Mouse (Mus musculus): ENCODE measurements around the gene Atp5mpl. TPM values are rescaled to one million over a fixed set of nuclear protein-coding genes. Genes with fewer than 3 reads are reported as not detected.
A peak's percentile ranks its signal among the peaks of the same experiment; 100 is the strongest.
"Not testable (repeated sequence)": the region's sequence is repeated elsewhere in the genome, so short reads cannot be mapped to it uniquely, and the experiment has no call there.

The Atp5mpl gene
- polyA plus RNA-seq, 1 experiment from 2014 or later: 865 TPM

DNA sequence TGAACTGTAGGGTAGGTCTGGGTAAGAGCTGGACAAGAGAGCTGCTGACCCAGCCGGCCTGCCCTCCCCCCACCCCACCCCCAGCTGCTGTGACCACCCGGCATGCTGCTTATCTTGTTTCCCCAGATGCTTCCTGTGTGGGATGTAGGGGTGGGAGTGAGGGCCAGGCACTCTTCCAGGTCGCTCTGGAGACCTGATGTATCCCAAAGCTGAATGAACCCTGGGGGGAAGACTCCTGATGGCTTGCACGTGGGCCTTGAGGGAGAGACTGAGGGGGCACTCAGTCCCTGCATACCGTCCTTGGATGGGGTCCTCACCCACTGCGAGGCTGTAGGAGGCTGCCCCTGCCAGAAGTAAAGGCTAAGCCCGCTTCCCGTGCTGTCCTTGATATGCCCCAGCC lies 21.7 kb downstream of the Atp5mpl start:
- Histone ChIP-seq H3K36me3 (ENCODE audit: control insufficient read depth, insufficient read depth, low read length) (no peaks in the 10 kb centered on the region), H3K9me3 (ENCODE audit: control insufficient read depth, low read length) (no peaks in the 10 kb centered on the region), H3K27ac (replicated peaks) (peak overlapping the region; percentile 88), H3K27me3 (ENCODE audit: control insufficient read depth, insufficient read depth, low read length) (no peaks in the 10 kb centered on the region), H3K9ac (ENCODE audit: low read length) (peak overlapping the region; percentile 38; the same call in 1 of the 2 replicates), H3K4me3 (ENCODE audit: low read depth, low read length) (no peak overlapping the region), H3K4me2 (replicated peaks; ENCODE audit: low read depth) (no peak overlapping the region), H3K4me1 (replicated peaks; ENCODE audit: control insufficient read depth, insufficient read depth) (peaks cover 10% of the 10 kb centered on the region; the same call in 1 of the 2 replicates)
- DNase-seq (ENCODE audit: low spot score): no peak
- TF ChIP-seq EP300 (optimal IDR thresholded peaks at IDR 0.05): no peak
- TF ChIP-seq CTCF (IDR thresholded peaks at IDR 0.05; ENCODE audit: low read depth): no peak
- ATAC-seq (ENCODE audit: low FRiP score, low TSS enrichment): no peak
- 38% methylated on average over 8 of the region's 8 CpGs for WGBS

DNA sequence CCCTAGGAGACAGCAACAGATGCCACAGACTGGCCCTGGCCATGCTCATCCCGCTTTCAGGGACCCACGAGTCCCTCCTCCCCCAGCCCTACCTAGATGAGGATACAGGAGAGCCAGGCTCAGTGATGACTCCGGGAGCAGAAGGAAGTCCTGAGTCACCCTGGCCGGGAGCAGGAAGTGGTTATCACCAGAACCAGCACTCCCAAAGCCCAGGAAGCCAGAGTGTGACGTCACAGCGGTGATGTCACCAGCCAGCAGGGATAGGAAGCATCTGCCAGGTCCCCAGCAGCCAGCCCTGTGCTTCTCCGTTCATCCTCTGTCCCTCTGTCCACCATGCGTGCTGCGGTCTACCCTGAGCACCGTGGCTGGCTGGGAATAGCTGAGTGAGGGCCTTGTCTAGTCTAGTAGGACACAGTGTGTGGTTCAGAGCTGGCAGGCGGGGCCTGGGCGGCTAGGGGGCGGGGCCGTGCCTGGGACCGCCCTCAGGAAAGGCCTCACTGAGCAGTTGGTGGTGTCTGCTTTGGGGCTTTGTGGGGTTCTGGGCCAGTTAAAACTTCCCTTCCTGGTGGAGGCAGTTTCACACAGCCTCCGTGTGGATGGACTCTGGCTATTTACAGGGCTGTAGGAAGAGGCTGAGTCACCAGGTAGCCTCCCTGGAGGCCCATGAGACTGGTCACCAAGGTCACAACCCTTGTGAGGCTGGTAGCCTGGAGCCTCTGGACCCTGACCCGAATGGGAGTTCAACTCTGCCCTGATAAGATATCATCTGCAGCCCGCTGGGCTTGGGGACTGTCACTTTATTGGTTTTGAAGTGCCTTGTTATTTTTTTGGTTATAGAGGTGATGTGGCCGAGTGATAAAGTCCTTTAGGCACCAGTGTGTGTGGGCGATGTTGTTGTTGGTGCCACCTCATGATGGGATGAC lies 22.5 kb downstream of the Atp5mpl start:
- ATAC-seq (ENCODE audit: low FRiP score, low TSS enrichment): peak; percentile 79
- 0 out of 2 replicates have a peak overlapping the region, but pooled peaks have one; percentile 25 for H3K4me2 ChIP-seq (replicated peaks; ENCODE audit: low read depth)
- H3K9ac ChIP-seq (ENCODE audit: low read length): not testable (repeated sequence)

DNA sequence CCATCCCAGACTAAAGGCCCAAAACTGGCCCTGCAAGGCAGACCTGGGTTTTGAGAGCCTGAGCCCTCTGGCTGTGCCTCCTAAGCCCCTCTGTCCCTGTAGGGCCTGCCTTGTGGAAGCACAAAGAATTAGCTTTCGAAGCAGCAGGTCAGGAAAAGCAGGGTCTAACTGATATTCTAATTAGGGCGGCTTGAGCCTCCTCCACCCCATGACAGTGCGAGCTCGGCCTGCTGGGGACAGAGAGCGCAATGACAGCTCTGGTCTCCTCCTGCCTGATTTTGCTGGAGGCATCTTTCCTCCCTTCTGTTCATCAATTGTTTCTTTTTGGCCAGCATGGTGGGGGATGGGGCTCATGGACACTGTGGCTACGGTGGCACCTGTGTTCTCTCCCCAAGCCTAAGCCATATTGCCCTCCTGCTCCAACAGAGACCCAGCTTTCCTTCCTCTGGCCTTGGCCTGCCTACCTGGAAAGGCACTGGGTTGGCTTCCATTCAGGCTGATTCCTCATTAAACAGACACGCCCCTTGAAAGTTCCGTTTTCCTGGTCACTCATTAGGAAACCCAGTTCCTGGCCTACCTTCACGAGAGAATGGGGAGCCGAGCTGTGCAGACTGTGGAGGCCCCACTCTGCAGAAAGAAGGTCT lies 23.2 kb downstream of the Atp5mpl start:
- peak overlapping the region; percentile 82 for H3K27ac ChIP-seq (replicated peaks)
- no peak for TF ChIP-seq EP300 (optimal IDR thresholded peaks at IDR 0.05)
- TF ChIP-seq CTCF (IDR thresholded peaks at IDR 0.05; ENCODE audit: low read depth): no peak
- H3K4me1 ChIP-seq (replicated peaks; ENCODE audit: control insufficient read depth, insufficient read depth): peaks cover 12% of the 10 kb centered on the region
- peak overlapping the region; percentile 25; the same call in 1 of the 2 replicates for H3K4me2 ChIP-seq (replicated peaks; ENCODE audit: low read depth)
- 65% methylated on average over 10 of the region's 10 CpGs for WGBS
- ATAC-seq (ENCODE audit: low FRiP score, low TSS enrichment) (no peak), DNase-seq (ENCODE audit: low spot score) (no peak)
- no peak overlapping the region for H3K9ac ChIP-seq (ENCODE audit: low read length)
- H3K9me3 ChIP-seq (ENCODE audit: control insufficient read depth, low read length): no peaks in the 10 kb centered on the region
- no peaks in the 10 kb centered on the region for H3K36me3 ChIP-seq (ENCODE audit: control insufficient read depth, insufficient read depth, low read length)
- H3K4me3 ChIP-seq (ENCODE audit: low read depth, low read length): no peak overlapping the region
- no peaks in the 10 kb centered on the region for H3K27me3 ChIP-seq (ENCODE audit: control insufficient read depth, insufficient read depth, low read length)

More for the DNA sequence above, 22.5 kb downstream of the Atp5mpl start:
- H3K27me3 ChIP-seq (ENCODE audit: control insufficient read depth, insufficient read depth, low read length); H3K36me3 ChIP-seq (ENCODE audit: control insufficient read depth, insufficient read depth, low read length); H3K4me1 ChIP-seq (replicated peaks; ENCODE audit: control insufficient read depth, insufficient read depth); H3K4me3 ChIP-seq (ENCODE audit: low read depth, low read length); H3K9me3 ChIP-seq (ENCODE audit: control insufficient read depth, low read length): not testable (repeated sequence)
- peak overlapping the region; percentile 88 for H3K27ac ChIP-seq (replicated peaks)
- DNase-seq (ENCODE audit: low spot score): peak; percentile 54
- WGBS: 64% methylated on average over 12 of the region's 20 CpGs

DNA sequence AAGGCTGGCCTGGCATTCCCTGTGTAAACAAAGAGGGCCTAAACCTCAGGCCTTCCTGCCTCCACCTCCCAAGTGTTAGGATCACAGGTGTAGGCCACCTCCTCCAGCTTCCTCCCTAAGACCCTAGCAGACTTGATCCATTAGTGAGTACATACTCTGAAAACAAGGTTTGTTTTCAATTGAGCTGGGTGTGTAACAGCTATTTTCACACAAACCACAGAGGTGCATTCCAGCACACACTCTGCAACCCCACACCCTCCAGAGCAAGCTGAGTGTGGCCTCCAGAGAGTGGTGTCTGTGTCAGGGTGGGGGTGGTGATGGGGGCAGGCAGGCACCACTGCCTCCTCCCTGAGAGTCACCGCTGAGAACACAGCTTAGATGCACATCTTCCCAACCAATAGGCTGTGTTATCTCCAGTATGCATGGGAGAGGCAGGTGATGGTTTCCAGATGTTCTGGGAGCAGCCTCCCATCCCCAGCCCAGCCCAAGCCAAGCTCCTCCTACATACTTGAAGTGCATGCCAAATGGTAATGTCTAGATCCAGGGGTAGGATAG lies 28.1 kb downstream of the Atp5mpl start:
- peak overlapping the region; percentile 94 for H3K27ac ChIP-seq (replicated peaks)
- no peaks in the 10 kb centered on the region for H3K36me3 ChIP-seq (ENCODE audit: control insufficient read depth, insufficient read depth, low read length)
- no peak; the same call in 1 of the 2 replicates for ATAC-seq (ENCODE audit: low FRiP score, low TSS enrichment)
- no peak overlapping the region for H3K4me3 ChIP-seq (ENCODE audit: low read depth, low read length)
- no peaks in the 10 kb centered on the region for H3K27me3 ChIP-seq (ENCODE audit: control insufficient read depth, insufficient read depth, low read length)
- TF ChIP-seq CTCF (IDR thresholded peaks at IDR 0.05; ENCODE audit: low read depth) (no peak), EP300 (optimal IDR thresholded peaks at IDR 0.05) (no peak)
- WGBS: 20% methylated on average over 1 of the region's 1 CpGs
- no peak overlapping the region for H3K9ac ChIP-seq (ENCODE audit: low read length)
- H3K9me3 ChIP-seq (ENCODE audit: control insufficient read depth, low read length): no peaks in the 10 kb centered on the region
- DNase-seq (ENCODE audit: low spot score): no peak
- H3K4me2 ChIP-seq (replicated peaks; ENCODE audit: low read depth): no peak overlapping the region
- peaks cover 22% of the 10 kb centered on the region for H3K4me1 ChIP-seq (replicated peaks; ENCODE audit: control insufficient read depth, insufficient read depth)

DNA sequence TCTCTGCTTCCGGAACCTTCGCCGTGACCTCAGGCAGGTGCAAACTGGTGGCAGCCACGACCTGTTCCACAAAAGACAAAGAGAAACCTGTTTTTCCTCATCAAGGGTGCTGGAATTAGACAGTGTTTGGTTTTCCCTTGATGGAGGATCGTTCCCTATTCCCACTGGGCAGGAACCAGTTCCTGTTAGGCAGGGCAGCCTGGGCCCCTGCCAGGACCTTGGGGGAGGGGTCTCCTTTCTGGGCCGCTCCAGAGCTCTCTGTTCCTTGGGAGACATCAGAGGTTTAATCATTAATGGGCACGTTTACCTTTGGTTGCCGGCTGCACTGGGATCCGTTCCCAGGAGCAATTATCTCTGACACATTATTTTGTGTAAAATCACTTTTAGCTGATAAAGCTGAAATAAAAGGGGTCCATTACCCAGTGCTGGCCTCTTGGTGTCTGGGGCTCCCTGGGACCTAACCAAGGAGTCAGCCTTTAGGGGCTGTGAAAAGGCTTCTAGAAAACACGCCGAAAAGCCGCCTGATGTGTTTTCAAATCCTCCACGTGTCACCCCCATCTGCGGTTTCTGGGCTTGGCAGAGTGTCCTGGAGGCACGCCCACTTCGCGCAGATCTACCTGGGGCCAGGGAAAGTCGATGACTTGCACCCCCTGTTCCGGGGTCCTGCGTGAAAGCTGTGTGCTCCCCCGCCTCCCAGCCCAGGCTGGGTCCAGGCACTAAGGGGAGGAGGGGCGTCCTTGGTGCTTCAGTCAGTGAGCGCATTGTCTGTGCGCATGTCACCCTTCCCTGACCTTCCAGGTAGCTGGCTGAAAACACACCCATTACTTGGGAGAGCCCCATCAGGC lies 29.8 kb downstream of the Atp5mpl start:
- no peaks in the 10 kb centered on the region for H3K27me3 ChIP-seq (ENCODE audit: control insufficient read depth, insufficient read depth, low read length)
- ATAC-seq (ENCODE audit: low FRiP score, low TSS enrichment): peak; percentile 89
- no peaks in the 10 kb centered on the region for H3K9me3 ChIP-seq (ENCODE audit: control insufficient read depth, low read length)
- H3K27ac ChIP-seq (replicated peaks): peak overlapping the region; percentile 94
- peaks cover 24% of the 10 kb centered on the region for H3K4me1 ChIP-seq (replicated peaks; ENCODE audit: control insufficient read depth, insufficient read depth)
- peak overlapping the region; percentile 27 for H3K4me2 ChIP-seq (replicated peaks; ENCODE audit: low read depth)
- no peaks in the 10 kb centered on the region for H3K36me3 ChIP-seq (ENCODE audit: control insufficient read depth, insufficient read depth, low read length)
- peak; percentile 96 for DNase-seq (ENCODE audit: low spot score)
- 0 out of 2 replicates have a peak overlapping the region, but pooled peaks have one; percentile 31 for H3K9ac ChIP-seq (ENCODE audit: low read length)
- TF ChIP-seq CTCF (IDR thresholded peaks at IDR 0.05; ENCODE audit: low read depth) (no peak; the same call in 1 of the 2 replicates), EP300 (optimal IDR thresholded peaks at IDR 0.05) (peak; percentile 94)
- 22% methylated on average over 24 of the region's 24 CpGs for WGBS
- H3K4me3 ChIP-seq (ENCODE audit: low read depth, low read length): no peak overlapping the region
